Mouse (Mus musculus) erythroblast, embryonic 14.5 days (primary cell): ENCODE data around the gene Sept8.

Experiments
- GATA1 ChIP-seq: IDR thresholded peaks from 2 replicates; pipeline ENCODE4 v1.6.1; 2012; ENCODE audit warnings: low read length, inconsistent platforms, mixed read lengths
- TAL1 ChIP-seq: IDR thresholded peaks from 3 replicates; pipeline ENCODE4 v1.6.1; 2012; ENCODE audit warnings: low read length, inconsistent platforms, mixed read lengths

DNA sequence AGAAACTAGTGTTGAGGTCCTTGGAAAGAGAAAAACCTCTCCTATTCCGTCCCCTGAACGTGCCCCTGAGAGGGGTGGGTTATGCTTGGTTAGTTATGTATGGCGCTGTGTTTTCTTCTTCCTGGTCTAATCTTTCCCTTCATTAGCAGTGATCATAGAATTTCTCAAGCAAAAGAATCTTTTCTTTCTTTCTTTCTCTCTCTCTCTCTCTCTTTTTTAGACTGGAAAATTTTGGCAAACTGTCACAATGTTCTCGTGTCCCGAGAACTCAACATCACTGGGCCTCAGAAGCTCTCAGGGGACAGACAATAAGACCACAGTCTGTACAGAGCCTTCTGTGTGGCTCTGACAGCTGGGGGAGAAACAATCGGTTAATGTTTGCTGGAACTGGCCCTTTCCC, 23.6 kb upstream of the Sept8 start:
- TF ChIP-seq GATA1 (no peak), TAL1 (no peak)
